Mouse (Mus musculus) gastrocnemius, postnatal 14 days (tissue): ENCODE results near the gene Atp8b5. TPM values are rescaled to one million over a fixed set of nuclear protein-coding genes. Genes with fewer than 3 reads are reported as not detected.

Experiments used
- DNase-seq: peaks from one replicate; pipeline ENCODE4 v3.0.0; 2021; ENCODE audit warnings: mixed read lengths
- intact Hi-C: fragments of 180-260 bp; cut with DNase I; formaldehyde crosslinking; loops from one replicate; pipeline ENCODE4 v1.15.1; 2025; ENCODE audit warnings: low total_unique reads
- total RNA-seq, 2 experiments: library from RNA; stranded (reverse); gene quantifications; 2 replicates each; pipeline ENCODE4 v1.2.3; 2021

Atp8b5 gene
- total RNA-seq, 2 experiments from 2014 or later: 0.09 to 0.10 TPM

DNA sequence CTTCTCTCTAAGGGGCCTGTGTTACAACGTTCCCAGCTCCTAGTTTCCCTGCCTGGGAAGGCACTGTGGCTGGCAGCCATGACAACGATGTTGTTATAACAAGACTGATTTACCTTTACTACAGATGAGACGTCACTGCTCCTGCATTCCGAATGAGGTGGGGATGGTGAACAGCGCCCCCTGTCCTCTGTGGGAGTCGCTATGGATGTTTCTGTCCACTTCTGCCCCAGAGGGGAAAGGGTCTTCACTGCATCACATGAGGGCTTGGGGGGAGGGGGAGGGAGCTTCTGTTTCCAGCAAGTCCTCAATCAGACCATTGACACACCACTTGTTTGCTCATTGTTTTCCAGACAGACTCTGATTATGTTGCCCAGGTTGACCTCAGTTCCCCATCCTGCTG, 27.0 kb downstream of the Atp8b5 start:
- no peak for DNase-seq
- intact Hi-C loops: no loop called here

DNA sequence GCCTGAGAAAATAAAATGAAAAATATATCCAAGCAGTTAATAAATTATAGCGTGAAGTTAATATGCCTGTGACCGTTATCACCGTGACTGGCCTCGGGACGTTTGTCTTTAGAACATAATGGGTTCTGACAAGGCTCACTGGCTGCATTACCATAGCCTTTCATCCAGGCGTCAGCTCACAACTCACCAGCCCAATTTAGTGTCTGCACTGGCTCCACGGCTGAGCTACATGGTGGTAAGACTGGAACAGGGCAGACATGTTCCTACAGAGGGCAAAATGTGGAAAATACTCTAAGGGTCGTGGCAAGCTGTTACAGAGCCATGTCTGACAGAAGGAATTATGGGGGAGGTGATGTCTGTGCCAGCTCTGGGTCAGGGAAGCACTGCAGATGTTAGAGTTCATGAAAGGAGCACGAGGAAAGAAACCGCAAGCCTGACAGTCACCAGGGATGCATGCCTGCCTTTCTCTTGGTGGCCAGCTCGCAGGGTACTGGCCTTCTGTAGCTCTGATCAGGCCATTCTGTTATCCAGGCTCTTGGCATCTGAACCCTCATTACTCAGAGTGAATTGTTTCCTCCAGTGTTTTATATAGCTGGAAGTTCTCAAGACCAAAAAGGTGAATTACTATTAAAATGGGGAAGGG, 42.9 kb downstream of the Atp8b5 start:
- intact Hi-C loops: no loop called here
- DNase-seq: no peak

- DNase-seq: no peak
- intact Hi-C loops: no loop called here
Measured at GRCm38 (mm10) chr4:43321536-43321935, 54.6 kb downstream of the Atp8b5 start.

DNA sequence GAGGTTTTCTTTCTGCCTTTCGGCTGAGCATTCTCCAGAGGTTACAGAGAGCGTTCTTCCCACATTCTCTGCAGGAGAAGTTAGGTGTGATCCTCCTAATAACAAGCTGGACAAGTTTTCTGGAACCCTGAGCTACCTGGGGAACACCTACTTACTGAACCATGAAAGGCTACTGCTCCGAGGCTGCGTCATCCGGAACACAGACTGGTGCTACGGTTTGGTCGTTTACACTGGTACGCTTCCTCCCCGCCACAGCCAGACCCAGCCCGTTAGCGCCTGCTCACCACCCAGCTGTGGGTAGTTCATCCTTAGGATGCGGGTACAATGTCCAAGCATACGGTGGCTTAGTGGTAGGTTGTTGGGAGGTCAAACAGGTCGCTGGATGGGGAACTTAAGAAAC, 55.4 kb downstream of the Atp8b5 start:
- DNase-seq: no peak
- intact Hi-C loops: no loop called here

GRCm38 (mm10) chr4:43327118-43327517, 60.2 kb downstream of the Atp8b5 start:
- no peak for DNase-seq
- intact Hi-C loops: no loop called here

DNA sequence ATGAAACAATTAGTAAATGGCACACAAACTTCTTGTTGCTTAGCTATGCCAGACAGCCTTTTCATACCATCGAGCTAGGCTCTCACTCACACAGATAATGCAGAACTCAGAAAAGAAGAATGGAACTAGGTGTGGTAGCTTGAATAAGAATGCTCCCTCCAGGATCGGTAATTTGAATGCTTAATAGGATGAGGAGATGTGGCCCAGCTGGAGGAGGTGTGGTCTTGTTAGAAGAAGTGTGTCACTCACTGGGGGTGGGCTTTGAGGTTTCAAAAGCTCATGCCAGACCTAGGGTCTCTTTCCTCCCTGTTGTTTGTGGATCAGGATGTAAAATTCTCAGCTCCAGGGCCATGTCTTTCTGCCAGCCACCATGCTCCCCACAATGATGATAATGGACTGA, 67.8 kb downstream of the Atp8b5 start:
- intact Hi-C loops: no loop called here
- DNase-seq: no peak

GRCm38 (mm10) chr4:43336176-43336575, 69.2 kb downstream of the Atp8b5 start:
- DNase-seq: no peak
- intact Hi-C loops: no loop called here

- DNase-seq: no peak
- intact Hi-C loops: no loop called here
Measured at GRCm38 (mm10) chr4:43340096-43340804, 73.3 kb downstream of the Atp8b5 start.

- DNase-seq: no peak
Measured at GRCm38 (mm10) chr4:43341276-43341891, 74.4 kb downstream of the Atp8b5 start.

GRCm38 (mm10) chr4:43342443-43342842, 75.5 kb downstream of the Atp8b5 start:
- intact Hi-C loops: no loop called here
- DNase-seq: no peak

More at GRCm38 (mm10) chr4:43341276-43341891, 74.4 kb downstream of the Atp8b5 start:
- intact Hi-C loops: no loop called here

GRCm38 (mm10) chr4:43344932-43345331, 78.0 kb downstream of the Atp8b5 start:
- intact Hi-C loops: no loop called here

DNA sequence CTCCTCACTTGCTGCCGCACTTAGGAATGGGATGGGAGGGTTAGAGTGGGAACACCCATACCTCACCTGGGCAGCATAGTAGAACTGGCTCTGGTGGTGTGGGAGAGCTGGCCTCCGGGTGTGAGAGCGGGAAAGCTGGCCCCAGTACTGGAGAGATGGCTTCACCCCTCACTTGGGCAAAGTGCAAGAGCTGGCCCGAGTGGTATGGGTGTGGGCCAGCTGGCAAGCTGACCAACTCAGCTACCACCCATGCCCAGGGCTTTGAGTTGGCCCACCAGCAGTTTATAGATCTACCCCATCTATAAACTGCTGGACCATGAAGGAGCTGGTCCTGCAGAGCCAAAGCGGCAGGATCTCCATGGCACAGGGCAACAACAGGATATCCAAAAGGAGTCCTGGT, 82.2 kb downstream of the Atp8b5 start:
- intact Hi-C loops: no loop called here
- DNase-seq: no peak

More at GRCm38 (mm10) chr4:43344932-43345331, 78.0 kb downstream of the Atp8b5 start:
- DNase-seq: no peak

DNA sequence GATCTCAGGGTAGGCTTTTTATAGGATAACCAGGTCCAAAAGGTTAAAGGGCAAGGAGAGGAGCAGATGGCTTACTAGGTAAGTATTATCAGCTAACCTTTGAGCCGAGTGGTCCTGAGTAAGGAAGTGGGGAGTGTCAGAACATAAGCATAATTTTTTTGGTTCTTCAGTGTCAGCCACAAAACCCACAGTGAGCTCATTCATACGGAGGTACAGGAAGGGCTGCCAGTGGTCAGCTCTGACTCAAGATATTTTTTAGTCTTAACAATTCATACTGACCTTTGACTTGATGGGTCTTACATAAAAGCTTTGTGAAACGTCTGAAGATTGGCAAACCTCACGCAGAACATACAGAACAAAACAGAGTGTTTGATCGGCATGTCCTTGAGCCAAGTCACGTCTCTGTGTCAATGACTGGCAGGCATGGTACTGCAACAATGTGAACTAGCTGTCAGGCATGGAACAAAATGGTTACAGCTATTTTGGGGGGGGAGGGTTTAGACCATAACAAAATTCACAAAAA, 83.1 kb downstream of the Atp8b5 start:
- intact Hi-C loops: no loop called here
- DNase-seq: no peak

DNA sequence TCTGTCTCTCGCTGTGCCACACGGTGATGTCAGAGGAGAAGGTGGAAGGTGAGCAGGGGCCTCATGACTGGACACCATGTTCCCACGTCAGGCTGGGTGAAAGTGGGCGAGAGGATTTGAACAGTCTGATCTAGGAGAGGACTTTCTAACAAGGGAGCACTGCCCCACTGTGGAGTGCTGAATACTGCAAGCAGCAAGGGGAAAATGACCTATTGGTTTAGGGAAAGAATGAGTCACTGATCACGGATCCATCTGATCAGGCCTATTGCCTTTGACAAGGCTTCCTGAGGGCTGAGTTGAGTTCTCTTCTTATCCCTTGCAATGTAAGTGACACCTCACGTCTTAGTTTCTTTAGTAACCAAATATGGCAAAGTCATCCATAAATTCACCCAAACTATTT, 86.7 kb downstream of the Atp8b5 start:
- intact Hi-C loops: no loop called here

DNA sequence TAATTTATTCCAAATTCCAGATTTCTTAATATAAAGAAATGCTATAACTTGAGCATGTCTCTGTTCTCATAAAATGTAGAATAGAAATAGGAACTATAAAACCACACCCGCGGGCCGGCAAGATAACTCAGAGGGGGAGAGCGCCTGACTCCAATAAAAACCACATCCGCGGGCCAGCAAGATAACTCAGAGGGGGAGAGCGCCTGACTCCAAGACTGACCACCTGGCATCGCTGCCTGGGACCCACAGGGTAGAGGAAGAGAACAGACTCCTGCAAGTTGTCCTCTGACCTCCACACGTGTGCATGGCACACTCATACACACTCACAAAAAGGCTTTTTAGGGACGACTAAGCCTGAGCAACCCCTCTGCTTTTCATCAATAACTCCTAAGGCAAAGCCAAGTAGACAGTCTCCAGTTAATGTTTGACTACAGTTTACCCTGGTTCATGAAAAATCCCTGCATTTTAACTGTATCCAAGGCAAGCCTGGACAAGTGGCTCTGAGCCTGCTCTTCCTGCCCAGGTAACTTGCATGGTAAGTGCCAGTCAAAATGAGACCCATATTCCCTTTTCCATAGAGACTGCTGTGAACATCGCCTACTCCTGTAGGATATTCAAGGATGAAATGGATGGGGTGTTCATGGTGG, 98.1 kb downstream of the Atp8b5 start:
- no peak for DNase-seq
- intact Hi-C loops: no loop called here

More for the DNA sequence above, 86.7 kb downstream of the Atp8b5 start:
- DNase-seq: no peak

- intact Hi-C loops: no loop called here
- DNase-seq: no peak
Measured at GRCm38 (mm10) chr4:43367295-43367694, 100.3 kb downstream of the Atp8b5 start.

DNA sequence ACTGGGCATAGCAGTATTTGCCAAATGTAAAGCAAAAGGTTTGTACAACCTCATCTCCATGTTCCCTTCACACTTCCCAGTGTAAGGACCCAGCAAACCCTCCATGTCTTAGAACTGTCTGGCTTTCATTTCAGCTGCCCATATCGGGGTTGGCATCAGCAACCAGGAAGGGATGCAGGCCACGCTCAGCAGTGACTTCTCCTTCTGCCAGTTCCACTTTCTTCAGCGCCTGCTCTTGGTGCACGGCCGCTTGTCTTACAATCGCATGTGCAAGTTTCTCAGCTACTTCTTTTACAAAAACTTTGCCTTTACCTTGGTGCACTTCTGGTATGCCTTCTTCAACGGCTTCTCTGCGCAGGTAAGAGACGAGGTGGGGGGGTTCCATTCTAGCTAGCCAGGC, 100.8 kb downstream of the Atp8b5 start:
- DNase-seq: no peak
- intact Hi-C loops: no loop called here

- intact Hi-C loops: no loop called here
- no peak for DNase-seq
Measured at GRCm38 (mm10) chr4:43371406-43371805, 104.4 kb downstream of the Atp8b5 start.

- intact Hi-C loops: no loop called here
Measured at GRCm38 (mm10) chr4:43372155-43372554, 105.2 kb downstream of the Atp8b5 start.

DNA sequence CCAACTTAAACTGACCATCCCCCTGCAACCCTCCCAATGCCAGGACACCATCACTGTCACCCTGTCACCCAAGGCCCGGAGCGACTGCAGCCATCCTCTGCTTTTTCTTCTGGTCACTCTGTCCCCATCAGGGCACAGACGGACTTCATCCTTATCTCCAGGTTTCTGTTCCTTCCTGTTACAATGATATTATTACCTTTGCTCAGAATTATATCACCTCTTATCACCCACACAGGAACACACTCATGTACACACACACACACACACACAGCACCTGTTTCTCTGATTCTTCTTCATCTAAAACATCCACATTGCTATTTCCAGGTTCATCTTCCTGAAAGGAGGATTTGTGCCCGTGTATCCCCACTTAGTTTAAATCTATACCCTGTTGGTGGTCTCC, 107.3 kb downstream of the Atp8b5 start:
- DNase-seq: no peak
- intact Hi-C loops: no loop called here

More at GRCm38 (mm10) chr4:43372155-43372554, 105.2 kb downstream of the Atp8b5 start:
- no peak for DNase-seq
